Mouse (Mus musculus) heart, postnatal 0 days (tissue): ENCODE data around the gene 1700061G19Rik. TPM values are rescaled to one million over a fixed set of nuclear protein-coding genes. Genes with fewer than 3 reads are reported as not detected.
"Not testable (repeated sequence)": the region's sequence is repeated elsewhere in the genome, so short reads cannot be mapped to it uniquely, and the experiment has no call there.

ENCODE experiments used
- ATAC-seq: fragments of 200-750 bp; cut with Nextera tagmentation; 2 replicates; pipeline ENCODE4 v1.8.0; 2017; ENCODE audit warnings: low read depth, moderate number of reproducible peaks, moderate library complexity; ENCODE audit not compliant: insufficient read depth
- DNase-seq: peaks from one replicate; pipeline ENCODE4 v3.0.0-alpha.2; 2016; ENCODE audit warnings: low spot score
- H3K27ac ChIP-seq: fragments of 300-500 bp; sonication (generic); 2 replicates; pipeline ENCODE4 v1.5.1; 2014; ENCODE audit warnings: low read depth, mild to moderate bottlenecking
- H3K27me3 ChIP-seq: fragments of 300-500 bp; sonication (generic); 2 replicates; pipeline ENCODE4 v1.6.1; 2014; ENCODE audit warnings: low read length, mixed read lengths; ENCODE audit not compliant: control insufficient read depth, insufficient read depth
- H3K36me3 ChIP-seq: fragments of 300-500 bp; sonication (generic); replicated peaks from 2 replicates; pipeline ENCODE4 v1.6.1; 2014; ENCODE audit warnings: low read length, mixed read lengths; ENCODE audit not compliant: control insufficient read depth, insufficient read depth
- H3K4me1 ChIP-seq: fragments of 300-500 bp; sonication (generic); 2 replicates; pipeline ENCODE4 v1.6.1; 2014; ENCODE audit warnings: antibody characterized with exemption; ENCODE audit not compliant: control insufficient read depth, insufficient read depth
- H3K4me2 ChIP-seq: fragments of 300-500 bp; sonication (generic); 2 replicates; pipeline ENCODE4 v1.6.1; 2014; ENCODE audit warnings: low read depth, mild to moderate bottlenecking, low read length, moderate library complexity
- H3K4me3 ChIP-seq: fragments of 300-500 bp; sonication (generic); 2 replicates; pipeline ENCODE4 v1.5.1; 2014; ENCODE audit warnings: low read depth, low read length
- H3K9ac ChIP-seq: fragments of 300-500 bp; sonication (generic); replicated peaks from 2 replicates; pipeline ENCODE4 v1.6.1; 2014; ENCODE audit warnings: low read depth, low read length, mixed read lengths
- H3K9me3 ChIP-seq: fragments of 300-500 bp; sonication (generic); replicated peaks from 2 replicates; pipeline ENCODE4 v1.6.1; 2016; ENCODE audit warnings: low read length; ENCODE audit not compliant: control insufficient read depth
- CTCF ChIP-seq: IDR thresholded peaks from 2 replicates; pipeline ENCODE4 v1.5.1; 2016; ENCODE audit warnings: antibody characterized with exemption, control low read depth, low read depth
- EP300 ChIP-seq: IDR thresholded peaks from 2 replicates; pipeline ENCODE4 v1.6.1; 2016; ENCODE audit warnings: antibody characterized with exemption, low read depth
- WGBS: fragments of 180-500 bp; shearing (Covaris S2); extraction: QIAGEN DNeasy Blood & Tissue Kit; methylation state at CpG from one replicate; pipeline ENCODE4 v1.1.7; 2014; 5-methylcytosine and 5-hydroxymethylcytosine counted together
- polyA plus RNA-seq: library from polyadenylated mRNA; unstranded; fragments of >200 nt; fragmentation: Nextera tagmentation; extraction: Ambion mirVana; gene quantifications from 2 replicates; pipeline ENCODE4 v1.2.1, GENCODE M21; 2015
- total RNA-seq: library from RNA; depleted of rRNA; stranded (reverse); fragments of >200 nt; gene quantifications from 2 replicates; pipeline ENCODE4 v1.2.3, GENCODE M21; 2014; ENCODE audit warnings: low replicate concordance

The 1700061G19Rik gene
- total and polyA plus RNA-seq, 2 experiments from 2014 or later = 0.36 TPM; not detected in 1

DNA sequence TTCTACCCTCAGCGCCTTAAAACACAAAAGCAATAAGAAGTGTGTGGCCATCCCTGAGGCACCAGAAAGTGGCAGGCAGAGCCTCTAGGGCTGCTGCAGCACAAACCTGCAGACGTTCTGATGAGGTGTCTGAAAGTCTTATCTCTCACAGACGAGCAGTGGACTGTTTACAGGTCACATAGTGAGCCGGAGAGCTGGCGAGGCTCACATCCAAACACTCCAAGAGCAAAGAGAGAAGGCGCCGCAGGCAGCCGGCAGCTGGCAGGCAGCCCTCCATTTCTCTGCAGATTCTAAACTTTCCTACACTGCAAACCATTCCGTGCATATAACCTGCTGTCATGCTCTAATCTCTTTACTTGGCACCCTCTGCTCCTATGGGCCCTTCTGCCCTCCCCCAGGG is 32.6 kb downstream of the 1700061G19Rik start:
- H3K4me3 ChIP-seq = no peak overlapping the region
- ATAC-seq (peak; percentile 54), DNase-seq (peak; percentile 20)
- peaks cover 22% of the 10 kb centered on the region for H3K36me3 ChIP-seq
- WGBS = 22% methylated on average over 9 of the region's 9 CpGs
- H3K9me3 ChIP-seq = no peaks in the 10 kb centered on the region
- no peaks in the 10 kb centered on the region for H3K27me3 ChIP-seq
- H3K4me1 ChIP-seq = peaks cover 8% of the 10 kb centered on the region; the same call in 1 of the 2 replicates
- no peak overlapping the region for H3K9ac ChIP-seq
- no peak overlapping the region for H3K4me2 ChIP-seq
- peak overlapping the region; percentile 34; the same call in 1 of the 2 replicates for H3K27ac ChIP-seq
- TF ChIP-seq CTCF (no peak), EP300 (no peak)

DNA sequence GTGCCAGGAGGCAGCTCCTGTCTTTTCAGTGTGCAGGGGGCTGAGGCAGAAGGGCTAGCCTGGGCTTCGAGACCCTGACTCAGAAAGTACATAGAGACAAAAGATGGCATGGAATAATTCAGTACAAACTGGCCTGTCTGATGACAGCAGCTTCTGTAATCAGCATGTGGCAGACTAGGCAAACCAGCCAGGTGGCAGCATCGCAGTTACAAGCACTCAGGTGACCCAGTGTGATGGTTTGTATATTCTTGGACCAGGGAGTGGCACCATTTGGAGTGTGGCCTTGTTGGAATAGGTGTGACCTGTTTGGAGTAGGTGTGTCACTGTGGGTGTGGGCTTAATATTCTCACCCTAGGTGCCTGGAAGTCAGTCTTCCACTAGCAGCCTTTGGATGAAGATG is 34.5 kb downstream of the 1700061G19Rik start:
- not testable (repeated sequence) for ATAC-seq, H3K4me1 ChIP-seq, H3K9ac ChIP-seq, H3K4me2 ChIP-seq, DNase-seq, H3K27ac ChIP-seq, H3K27me3 ChIP-seq, H3K4me3 ChIP-seq, H3K9me3 ChIP-seq
- 95% methylated on average over 2 of the region's 2 CpGs for WGBS
- peaks cover 15% of the 10 kb centered on the region for H3K36me3 ChIP-seq

GRCm38 (mm10) chr17:56913023-56913422 is 37.7 kb downstream of the 1700061G19Rik start:
- TF ChIP-seq EP300 (no peak), CTCF (no peak)

DNA sequence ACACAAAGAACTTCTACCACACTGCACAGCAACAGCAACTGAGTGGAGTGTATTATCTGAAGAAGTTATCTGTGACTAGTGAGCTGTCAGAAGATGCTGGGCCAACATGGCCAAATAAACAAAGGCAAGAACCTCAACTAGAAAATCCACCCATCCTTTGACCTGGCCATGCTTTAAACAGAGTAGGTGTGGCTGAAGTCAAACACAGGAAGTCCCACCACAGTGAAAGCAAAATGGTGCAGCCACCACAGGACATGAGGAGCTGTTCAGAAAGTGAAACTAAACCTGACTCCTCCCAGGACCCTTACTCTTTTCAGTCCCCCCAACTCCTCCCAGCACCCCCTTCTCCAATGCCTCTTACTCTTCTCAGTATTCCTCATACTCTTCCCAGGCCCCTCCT is 38.2 kb downstream of the 1700061G19Rik start:
- Histone ChIP-seq H3K27ac (no peak overlapping the region), H3K9ac (no peak overlapping the region), H3K27me3 (no peaks in the 10 kb centered on the region), H3K36me3 (peaks cover 22% of the 10 kb centered on the region; the same call in 1 of the 2 replicates), H3K9me3 (no peaks in the 10 kb centered on the region), H3K4me3 (no peak overlapping the region), H3K4me2 (no peak overlapping the region), H3K4me1 (no peaks in the 10 kb centered on the region)
- ATAC-seq (no peak), DNase-seq (no peak)
- TF ChIP-seq CTCF (no peak), EP300 (no peak)

More at GRCm38 (mm10) chr17:56913023-56913422, 37.7 kb downstream of the 1700061G19Rik start:
- no peak for DNase-seq
- H3K9ac ChIP-seq = no peak overlapping the region
- H3K9me3 ChIP-seq = no peaks in the 10 kb centered on the region
- no peak overlapping the region for H3K27ac ChIP-seq
- H3K27me3 ChIP-seq = no peaks in the 10 kb centered on the region
- 81% methylated on average over 3 of the region's 3 CpGs for whole genome bisulfite sequencing
- H3K4me1 ChIP-seq = peaks cover 1% of the 10 kb centered on the region; the same call in 1 of the 2 replicates
- peaks cover 21% of the 10 kb centered on the region; the same call in 1 of the 2 replicates for H3K36me3 ChIP-seq
- no peak overlapping the region for H3K4me3 ChIP-seq
- ATAC-seq = no peak
- H3K4me2 ChIP-seq = no peak overlapping the region

DNA sequence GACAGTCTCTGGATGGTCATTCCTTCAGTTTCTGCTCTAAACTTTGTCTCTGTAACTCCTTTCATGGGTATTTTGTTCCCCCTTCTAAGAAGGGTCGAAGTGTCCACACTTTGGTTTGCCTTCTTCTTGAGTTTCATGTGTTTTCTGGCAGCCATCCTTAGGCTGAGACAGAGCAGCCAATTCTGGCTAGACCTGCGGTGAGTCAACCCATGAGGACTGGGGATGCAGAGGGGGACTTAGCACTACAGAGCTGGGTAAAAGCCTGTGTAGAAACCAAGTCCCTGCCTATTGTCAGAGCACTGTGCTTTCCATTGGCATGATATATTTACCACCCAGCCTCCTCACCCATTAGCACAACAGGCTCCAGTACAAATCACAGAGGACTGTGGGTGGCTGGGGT is 41.9 kb downstream of the 1700061G19Rik start:
- DNase-seq = no peak
- H3K27ac ChIP-seq = no peak overlapping the region

DNA sequence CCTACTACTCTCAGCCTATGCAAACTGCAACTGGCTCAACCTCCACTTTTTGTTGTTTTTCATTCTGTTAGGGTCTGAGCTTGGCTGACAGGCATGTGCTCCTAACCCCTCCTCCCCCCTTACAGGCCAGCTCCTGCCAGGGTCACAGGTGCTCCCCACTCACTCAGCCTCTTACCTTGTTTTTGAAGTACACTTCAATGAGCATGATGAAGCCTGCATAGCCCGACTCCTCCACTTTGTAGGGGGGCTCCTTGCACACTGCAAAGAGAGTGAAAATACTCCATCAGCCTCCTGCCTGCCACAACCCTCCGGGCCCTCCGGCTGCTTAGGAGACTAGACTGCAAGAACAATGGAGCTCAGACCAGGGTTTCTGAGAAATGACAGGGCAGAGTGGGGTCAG is 44.4 kb downstream of the 1700061G19Rik start:
- no peak overlapping the region for H3K4me2 ChIP-seq
- no peaks in the 10 kb centered on the region for H3K9me3 ChIP-seq
- WGBS = 85% methylated on average over 3 of the region's 3 CpGs
- H3K4me3 ChIP-seq = no peak overlapping the region
- no peaks in the 10 kb centered on the region for H3K27me3 ChIP-seq
- H3K9ac ChIP-seq = no peak overlapping the region
- H3K4me1 ChIP-seq = no peaks in the 10 kb centered on the region
- no peak for ATAC-seq
- peaks cover 32% of the 10 kb centered on the region for H3K36me3 ChIP-seq
- no peak for TF ChIP-seq CTCF
- TF ChIP-seq EP300 = no peak
- DNase-seq = no peak
- H3K27ac ChIP-seq = no peak overlapping the region

More for the DNA sequence above, 41.9 kb downstream of the 1700061G19Rik start:
- no peak overlapping the region for H3K4me2 ChIP-seq
- ATAC-seq = no peak
- H3K36me3 ChIP-seq = peaks cover 28% of the 10 kb centered on the region
- 82% methylated on average over 2 of the region's 2 CpGs for WGBS
- no peak for TF ChIP-seq EP300
- TF ChIP-seq CTCF = no peak
- H3K9ac ChIP-seq = no peak overlapping the region
- H3K27me3 ChIP-seq = no peaks in the 10 kb centered on the region
- no peaks in the 10 kb centered on the region for H3K4me1 ChIP-seq
- H3K9me3 ChIP-seq = no peaks in the 10 kb centered on the region
- no peak overlapping the region for H3K4me3 ChIP-seq
